Mouse (Mus musculus) MN1 (cell line): Measurements from ENCODE around the gene Arid3c.

Source experiments
- DNase-seq: peaks from one replicate; pipeline ENCODE4 v3.0.0-alpha.2; 2016; ENCODE audit warnings: low spot score

Gene Arid3c

GRCm38 (mm10) chr4:41677006-41677629 is 53.8 kb downstream of the Arid3c start:
- DNase-seq, result peak; percentile 78

- peak; percentile 68 for DNase-seq
Measured at GRCm38 (mm10) chr4:41676248-41677005, 54.5 kb downstream of the Arid3c start.
